Mouse (Mus musculus) gonadal fat pad, adult 2 months (tissue): Measurements from ENCODE around the gene Oat. TPM values are rescaled to one million over a fixed set of nuclear protein-coding genes. Genes with fewer than 3 reads are reported as not detected.

Experiments
- DNase-seq: peaks from one replicate; pipeline ENCODE4 v3.0.0-alpha.2; 2012; ENCODE audit warnings: low read depth
- polyA plus RNA-seq: library from polyadenylated mRNA; depleted of rRNA; stranded (reverse); fragments of >200 nt; gene quantifications from 2 replicates; pipeline ENCODE4 v1.2.3, GENCODE M21; 2012

Oat gene
- polyA plus RNA-seq, 1 experiment: 146 TPM

GRCm38 (mm10) chr7:132593762-132594161 lies 17.6 kb upstream of the Oat start:
- no peak for DNase-seq

- DNase-seq: no peak
Observed at GRCm38 (mm10) chr7:132589610-132590009, 13.4 kb upstream of the Oat start.

GRCm38 (mm10) chr7:132587167-132587566 lies 11.0 kb upstream of the Oat start:
- no peak for DNase-seq

- DNase-seq: no peak
Observed at GRCm38 (mm10) chr7:132585695-132586491, 9.7 kb upstream of the Oat start.

- DNase-seq: no peak
Observed at GRCm38 (mm10) chr7:132581441-132581840, 5.2 kb upstream of the Oat start.

- DNase-seq: no peak
Observed at GRCm38 (mm10) chr7:132580511-132580910, 4.3 kb upstream of the Oat start.

- DNase-seq: no peak
Observed at GRCm38 (mm10) chr7:132576891-132577290, 693 bp upstream of the Oat start.

GRCm38 (mm10) chr7:132575623-132576022 lies 575 bp downstream of the Oat start:
- no peak for DNase-seq

- DNase-seq: no peak
Observed at GRCm38 (mm10) chr7:132574646-132575045, 1.6 kb downstream of the Oat start.

GRCm38 (mm10) chr7:132573205-132573604 lies 3.0 kb downstream of the Oat start:
- no peak for DNase-seq

- no peak for DNase-seq
Observed at GRCm38 (mm10) chr7:132572738-132573137, 3.5 kb downstream of the Oat start.

GRCm38 (mm10) chr7:132571481-132571880 lies 4.7 kb downstream of the Oat start:
- DNase-seq: no peak

- DNase-seq: no peak
Observed at GRCm38 (mm10) chr7:132570071-132570470, 6.1 kb downstream of the Oat start.

- no peak for DNase-seq
Observed at GRCm38 (mm10) chr7:132568817-132569216, 7.4 kb downstream of the Oat start.

GRCm38 (mm10) chr7:132565831-132566230 lies 10.4 kb downstream of the Oat start:
- no peak for DNase-seq

GRCm38 (mm10) chr7:132559138-132559766 lies 16.9 kb downstream of the Oat start:
- no peak for DNase-seq

- DNase-seq: no peak
Observed at GRCm38 (mm10) chr7:132558141-132558736, 18.0 kb downstream of the Oat start.

- no peak for DNase-seq
Observed at GRCm38 (mm10) chr7:132556575-132556974, 19.6 kb downstream of the Oat start.

GRCm38 (mm10) chr7:132555911-132556310 lies 20.3 kb downstream of the Oat start:
- no peak for DNase-seq

- DNase-seq: no peak
Observed at GRCm38 (mm10) chr7:132554091-132554490, 22.1 kb downstream of the Oat start.

GRCm38 (mm10) chr7:132551351-132552126 lies 24.7 kb downstream of the Oat start:
- DNase-seq: no peak

- DNase-seq: no peak
Observed at GRCm38 (mm10) chr7:132547126-132547525, 29.1 kb downstream of the Oat start.
